Mouse (Mus musculus) gastrocnemius, postnatal 14 days (tissue): ENCODE measurements around the gene Sh2d5. TPM values are rescaled to one million over a fixed set of nuclear protein-coding genes. Genes with fewer than 3 reads are reported as not detected.

ENCODE experiments used
- DNase-seq: peaks from one replicate; pipeline ENCODE4 v3.0.0; 2021; ENCODE audit warnings: mixed read lengths
- intact Hi-C: fragments of 180-260 bp; cut with DNase I; formaldehyde crosslinking; loops from one replicate; pipeline ENCODE4 v1.15.1; 2025; ENCODE audit warnings: low total_unique reads
- total RNA-seq, 2 experiments: library from RNA; stranded (reverse); gene quantifications; 2 replicates each; pipeline ENCODE4 v1.2.3; 2021

Gene Sh2d5
- total RNA-seq, 2 experiments from 2014 or later = not detected

DNA sequence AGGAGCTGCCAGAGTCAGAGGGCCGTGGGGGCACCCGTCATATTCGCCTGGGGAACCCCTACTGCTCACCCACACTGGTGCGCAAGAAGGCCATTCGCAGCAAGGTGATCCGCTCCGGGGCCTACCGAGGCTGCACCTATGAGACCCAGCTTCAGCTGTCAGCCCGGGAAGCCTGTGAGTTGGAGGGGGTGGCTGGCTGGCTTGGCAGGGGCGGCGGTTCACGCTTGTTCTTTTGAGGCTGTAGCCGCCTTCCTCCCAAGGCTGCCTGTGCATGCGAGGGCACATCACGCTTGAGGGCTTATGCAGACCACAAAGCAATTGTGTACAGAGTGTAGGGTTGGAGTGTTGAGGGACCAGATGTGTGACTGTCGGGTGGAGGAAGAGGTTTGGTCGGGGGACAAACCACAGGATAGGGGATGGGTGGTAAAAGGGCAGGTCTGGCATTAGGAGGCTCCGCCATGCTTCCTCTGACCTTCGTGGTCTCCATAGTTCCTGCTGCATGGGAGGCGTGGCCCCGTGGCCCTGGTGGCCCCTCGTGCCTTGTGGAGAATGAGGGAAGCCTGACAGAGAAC, 7.0 kb downstream of the Sh2d5 start:
- intact Hi-C loops = no loop called here

GRCm38 (mm10) chr4:138258663-138259062, 8.5 kb downstream of the Sh2d5 start:
- intact Hi-C loops = no loop called here
- DNase-seq = no peak

More for the DNA sequence above, 7.0 kb downstream of the Sh2d5 start:
- DNase-seq = no peak

- DNase-seq = peak; percentile 4
- intact Hi-C loops = no loop called here
These were observed 9.3 kb downstream of the Sh2d5 start for GRCm38 (mm10) chr4:138259482-138259881.

DNA sequence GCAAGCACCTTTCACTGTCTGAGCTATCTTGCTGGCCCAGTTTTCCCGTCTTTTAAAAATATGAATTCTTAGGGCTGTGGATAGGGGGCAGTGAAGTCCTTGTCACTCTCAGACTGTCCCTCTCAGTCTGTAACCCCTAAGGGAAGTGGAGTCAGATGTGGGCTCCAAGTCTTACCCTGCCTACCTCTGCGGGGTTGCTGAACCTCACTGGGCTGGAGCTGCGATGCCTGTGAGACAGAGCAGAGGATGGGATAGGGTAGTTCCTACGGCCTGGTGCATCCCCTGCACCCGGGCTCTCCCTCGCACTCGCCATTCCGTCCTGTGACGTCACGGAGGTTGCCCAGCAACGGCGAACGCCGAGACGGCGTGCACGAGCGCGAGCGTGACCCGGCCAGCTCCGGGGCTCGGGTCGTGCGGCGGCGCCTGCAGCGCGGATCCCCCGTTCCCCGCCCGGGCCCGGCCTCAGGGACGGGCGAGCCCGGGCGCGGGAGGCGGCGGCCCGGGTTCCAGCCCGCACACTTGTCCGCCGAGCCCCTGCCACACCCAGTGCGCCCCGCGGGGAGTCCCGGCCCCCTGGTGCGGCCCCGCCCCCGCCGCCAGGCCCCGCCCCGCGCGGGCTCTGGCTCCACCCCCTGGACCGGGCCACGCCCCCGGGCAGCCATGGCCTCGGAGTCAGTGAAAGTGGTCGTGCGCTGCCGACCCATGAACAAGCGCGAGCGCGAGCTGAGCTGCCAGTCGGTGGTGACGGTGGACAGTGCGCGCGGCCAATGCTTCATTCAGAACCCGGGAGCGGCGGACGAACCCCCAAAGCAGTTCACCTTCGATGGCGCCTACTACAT, 11.9 kb downstream of the Sh2d5 start:
- peak; percentile 86 for DNase-seq
- intact Hi-C loops = no loop called here

DNA sequence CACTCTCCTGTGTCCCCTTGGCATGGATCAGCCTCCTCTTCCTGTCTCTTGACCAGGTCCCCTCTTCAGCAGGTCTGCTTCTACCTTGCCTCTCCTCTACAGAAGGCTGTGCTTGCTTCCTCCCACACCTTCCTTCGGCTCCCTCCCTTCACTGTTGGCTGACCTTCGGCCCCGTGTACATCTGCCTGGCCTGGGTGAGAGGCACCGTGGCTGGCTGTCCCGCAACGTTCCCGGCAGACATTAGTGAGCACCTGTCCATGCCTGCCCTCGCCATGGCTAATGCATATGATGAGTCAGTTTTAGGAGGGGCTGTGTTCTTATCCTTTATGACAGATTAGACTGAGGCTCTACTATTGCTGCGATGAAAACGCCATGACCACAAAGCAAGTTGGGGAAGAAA, 17.7 kb downstream of the Sh2d5 start:
- intact Hi-C loops = no loop called here

GRCm38 (mm10) chr4:138272011-138272997, 22.1 kb downstream of the Sh2d5 start:
- peak; percentile 41 for DNase-seq

More for the DNA sequence above, 17.7 kb downstream of the Sh2d5 start:
- no peak for DNase-seq

DNA sequence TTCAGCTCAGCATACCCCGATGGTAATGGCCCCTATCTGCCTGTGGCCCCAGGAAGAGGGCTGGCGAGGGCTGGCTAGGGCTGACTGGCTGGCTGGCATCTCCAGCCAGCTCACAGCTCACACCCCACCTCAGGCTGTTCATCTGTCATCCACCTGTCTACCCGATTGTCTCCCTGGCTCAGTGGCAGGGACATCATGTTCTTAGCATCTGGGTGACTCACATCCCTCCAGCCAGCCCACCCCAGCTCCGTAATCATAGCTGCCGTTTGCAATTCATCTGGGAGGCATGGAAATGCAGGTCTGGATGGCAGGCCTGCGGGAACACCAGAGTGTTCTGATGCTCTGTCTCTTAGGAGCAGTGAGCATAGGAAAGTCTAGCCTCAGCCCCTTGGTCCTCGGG, 28.1 kb downstream of the Sh2d5 start:
- intact Hi-C loops = no loop called here
- no peak for DNase-seq

More at GRCm38 (mm10) chr4:138272011-138272997, 22.1 kb downstream of the Sh2d5 start:
- intact Hi-C loops = no loop called here

DNA sequence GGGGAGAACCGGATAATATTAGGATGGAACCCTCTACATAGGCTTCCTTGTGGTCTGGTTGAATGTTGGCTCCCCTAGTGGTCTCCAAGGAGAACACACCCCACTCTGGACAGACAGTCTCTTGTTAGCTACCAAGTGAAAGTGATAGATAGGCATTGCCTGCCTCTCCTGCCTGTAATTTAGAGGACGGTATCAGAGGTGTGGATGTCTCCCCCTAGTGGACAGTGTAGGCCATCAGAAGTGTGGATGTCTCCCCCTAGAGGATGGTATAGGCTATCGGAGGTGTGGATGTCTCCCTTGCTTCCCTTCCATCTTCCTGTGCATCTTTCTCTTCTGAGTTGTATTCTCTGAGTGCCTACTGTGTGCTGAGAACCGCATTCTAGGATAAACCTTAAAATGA, 32.6 kb downstream of the Sh2d5 start:
- intact Hi-C loops = no loop called here
- peak; percentile 35 for DNase-seq

GRCm38 (mm10) chr4:138286411-138286810, 36.2 kb downstream of the Sh2d5 start:
- intact Hi-C loops = no loop called here
- DNase-seq = no peak

- no peak for DNase-seq
- intact Hi-C loops = no loop called here
These were observed 38.5 kb downstream of the Sh2d5 start for GRCm38 (mm10) chr4:138288691-138289090.

DNA sequence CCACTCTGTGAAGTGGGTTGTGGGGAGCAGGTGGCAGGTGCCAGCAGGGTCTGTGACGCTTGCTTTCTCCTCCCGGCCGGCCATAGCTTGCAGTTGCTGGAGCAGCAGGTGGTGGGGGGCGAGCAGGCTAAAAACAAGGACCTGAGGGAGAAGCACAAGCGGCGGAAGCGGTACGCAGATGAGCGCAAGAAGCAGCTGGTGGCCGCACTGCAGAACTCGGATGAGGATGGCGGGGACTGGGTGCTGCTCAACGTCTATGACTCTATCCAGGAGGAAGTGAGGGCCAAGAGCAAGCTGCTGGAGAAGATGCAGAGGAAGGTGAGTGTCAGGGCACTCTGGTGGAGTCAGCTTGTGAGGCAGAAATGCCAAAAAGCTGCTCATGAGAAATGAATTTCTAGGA, 41.8 kb downstream of the Sh2d5 start:
- intact Hi-C loops = no loop called here
- DNase-seq = no peak

DNA sequence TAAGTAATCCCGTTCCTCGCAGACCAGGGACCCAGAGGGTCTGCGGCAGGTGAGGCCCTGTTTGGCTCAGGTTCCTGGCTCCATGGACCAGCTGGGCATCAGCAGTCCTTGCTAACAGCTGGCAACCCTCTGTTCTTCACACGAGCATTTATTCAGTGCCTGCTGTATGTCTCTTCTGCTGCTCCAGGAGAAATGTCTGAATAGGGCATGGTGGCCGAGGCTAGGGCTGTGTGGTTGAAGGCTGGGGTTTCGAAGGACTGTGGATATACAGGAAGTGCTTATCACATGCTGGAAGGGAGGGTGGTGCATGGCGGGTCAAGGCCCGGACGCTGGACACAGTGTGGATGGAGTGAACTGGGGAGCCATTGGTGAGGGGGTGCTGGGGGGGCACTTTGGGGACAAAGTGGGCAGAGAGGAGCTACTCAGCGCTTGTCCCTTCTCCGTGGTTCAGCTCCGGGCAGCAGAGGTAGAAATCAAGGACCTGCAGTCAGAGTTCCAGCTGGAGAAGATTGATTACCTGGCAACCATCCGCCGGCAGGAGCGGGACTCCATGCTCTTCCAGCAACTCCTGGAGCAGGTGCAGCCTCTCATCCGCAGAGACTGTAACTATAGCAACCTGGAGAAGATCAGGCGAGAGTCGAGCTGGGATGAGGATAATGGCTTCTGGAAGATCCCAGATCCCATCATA, 43.2 kb downstream of the Sh2d5 start:
- no peak for DNase-seq

DNA sequence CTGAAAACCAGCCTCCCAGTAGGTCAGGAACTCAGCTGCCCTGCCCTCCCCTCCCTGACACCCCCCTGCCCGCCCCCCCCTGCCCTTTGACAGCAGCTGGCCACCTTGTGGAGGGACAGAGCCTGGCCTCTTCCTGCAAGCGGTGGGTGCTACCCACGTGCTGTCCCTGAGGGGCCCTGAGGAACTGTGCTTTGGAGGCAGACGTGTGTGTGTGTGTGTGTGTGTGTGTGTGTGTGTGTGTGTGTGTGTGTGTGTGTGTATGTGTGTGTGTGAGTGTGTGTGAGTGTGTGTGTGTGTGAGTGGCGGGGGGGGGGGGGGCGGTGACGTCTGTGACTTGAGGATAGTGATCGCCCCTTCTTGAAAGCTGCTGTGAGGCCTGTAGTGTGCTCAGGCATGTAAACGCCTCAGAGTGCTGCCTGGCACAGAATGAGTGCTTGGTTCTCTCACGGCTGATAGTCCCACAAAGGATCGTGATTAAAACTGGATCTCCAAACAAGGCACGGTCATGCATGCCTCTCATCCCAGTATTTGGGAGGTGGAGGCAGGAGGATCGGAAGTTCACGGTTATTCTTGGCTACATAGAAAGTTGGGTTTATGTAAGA, 43.8 kb downstream of the Sh2d5 start:
- intact Hi-C loops = no loop called here
- DNase-seq = no peak

More for the DNA sequence above, 43.2 kb downstream of the Sh2d5 start:
- intact Hi-C loops = no loop called here

- intact Hi-C loops = no loop called here
- DNase-seq = no peak
These were observed 51.1 kb downstream of the Sh2d5 start for GRCm38 (mm10) chr4:138301271-138301780.

GRCm38 (mm10) chr4:138303011-138303410, 52.8 kb downstream of the Sh2d5 start:
- intact Hi-C loops = no loop called here
- DNase-seq = no peak

DNA sequence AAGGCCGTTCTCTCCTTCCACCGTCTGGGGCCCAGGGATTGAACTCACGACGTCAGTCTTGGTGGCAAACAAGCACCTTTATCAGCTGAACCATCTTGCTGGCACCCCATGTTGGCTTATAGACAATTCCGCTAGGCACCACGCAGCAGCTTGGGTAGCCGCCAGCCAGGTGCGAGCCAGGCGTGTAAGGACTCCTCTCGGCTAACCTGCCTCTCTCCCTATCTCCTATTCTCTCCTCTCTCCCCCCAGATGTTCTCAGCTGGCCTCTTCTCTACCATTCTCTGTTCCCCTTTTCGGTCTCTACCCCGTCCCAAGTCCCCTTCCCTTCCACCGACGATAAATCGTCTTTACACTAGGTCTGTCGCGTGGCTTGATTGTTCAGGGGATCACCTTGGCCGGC, 53.5 kb downstream of the Sh2d5 start:
- DNase-seq = no peak
- intact Hi-C loops = no loop called here

DNA sequence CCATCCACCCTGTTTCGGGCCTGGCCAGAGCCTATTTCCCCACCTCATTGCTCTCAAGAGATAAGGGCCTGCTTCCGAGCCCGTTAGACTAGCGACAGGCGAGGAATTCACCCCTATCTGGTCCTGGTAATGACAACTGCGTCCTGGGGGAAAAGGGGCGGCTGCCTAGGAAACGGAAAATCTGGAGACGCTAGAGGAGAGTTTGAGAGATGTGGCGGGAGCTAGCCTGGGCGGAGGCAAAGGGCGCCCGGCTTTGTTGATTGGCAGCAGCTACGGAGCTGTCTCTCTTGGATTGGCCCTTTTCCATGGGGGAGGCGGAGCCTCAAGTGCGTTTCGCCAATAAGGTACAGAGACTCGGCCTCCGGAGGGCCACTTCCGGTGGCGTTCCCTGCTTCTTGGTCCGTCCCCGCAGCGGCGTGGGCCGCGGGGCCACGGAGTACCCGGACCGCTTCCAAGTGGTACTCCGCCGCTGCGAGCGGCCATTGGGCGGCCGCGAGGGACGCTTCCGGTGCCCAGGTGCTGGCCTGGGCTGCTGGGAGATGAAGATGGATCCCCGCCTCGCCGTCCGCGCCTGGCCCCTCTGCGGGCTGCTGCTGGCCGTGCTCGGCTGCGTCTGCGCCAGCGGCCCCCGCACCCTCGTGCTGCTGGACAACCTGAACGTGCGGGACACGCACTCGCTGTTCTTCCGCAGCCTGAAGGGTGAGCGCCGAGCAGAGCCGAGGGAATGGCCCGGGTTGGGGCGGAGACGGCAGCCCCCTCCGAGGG, 54.3 kb downstream of the Sh2d5 start, which contains the start of gene Ddost:
Gene Ddost, plus strand, starts transcription at position 391 of the 765 bp plus-strand sequence.
- intact Hi-C loops = no loop called here
- DNase-seq = peak; percentile 99

GRCm38 (mm10) chr4:138307025-138307424, 56.8 kb downstream of the Sh2d5 start:
- DNase-seq = no peak
- intact Hi-C loops = no loop called here
